Mouse (Mus musculus) cerebellum, postnatal 10 days (tissue): ENCODE results near the gene Wnt4.

Source experiments
- DNase-seq, 2 experiments: peaks; one replicate each; pipeline ENCODE4 v3.0.0; 2021; ENCODE audit warnings: mixed read lengths in 2 of 2

The Wnt4 gene

GRCm38 (mm10) chr4:137306991-137307706, 29.9 kb downstream of the Wnt4 start:
- DNase-seq, result no peak

- DNase-seq, result peak; percentile 58 to 79
Observed at GRCm38 (mm10) chr4:137308377-137308776, 31.1 kb downstream of the Wnt4 start.

- peak in 1 of 2 experiments; percentile 50 for DNase-seq
Observed at GRCm38 (mm10) chr4:137313511-137313910, 36.2 kb downstream of the Wnt4 start.

- no peak for DNase-seq
Observed at GRCm38 (mm10) chr4:137314561-137314960, 37.3 kb downstream of the Wnt4 start.

GRCm38 (mm10) chr4:137315061-137315460, 37.8 kb downstream of the Wnt4 start:
- no peak for DNase-seq

- no peak for DNase-seq
Observed at GRCm38 (mm10) chr4:137316027-137316770, 38.9 kb downstream of the Wnt4 start.

- DNase-seq, result no peak
Observed at GRCm38 (mm10) chr4:137324926-137325325, 47.6 kb downstream of the Wnt4 start.

- no peak for DNase-seq
Observed at GRCm38 (mm10) chr4:137326494-137326893, 49.2 kb downstream of the Wnt4 start.

GRCm38 (mm10) chr4:137332051-137332450, 54.8 kb downstream of the Wnt4 start:
- DNase-seq, result no peak

GRCm38 (mm10) chr4:137336468-137336867, 59.2 kb downstream of the Wnt4 start:
- DNase-seq, result no peak

- no peak for DNase-seq
Observed at GRCm38 (mm10) chr4:137339415-137339814, 62.1 kb downstream of the Wnt4 start.

GRCm38 (mm10) chr4:137342816-137343215, 65.5 kb downstream of the Wnt4 start:
- no peak for DNase-seq

- DNase-seq, result no peak
Observed at GRCm38 (mm10) chr4:137345112-137345511, 67.8 kb downstream of the Wnt4 start.

- no peak for DNase-seq
Observed at GRCm38 (mm10) chr4:137345790-137346189, 68.5 kb downstream of the Wnt4 start.
